Mouse (Mus musculus) heart, embryonic 10.5 days (tissue): ENCODE results near the gene Tph2. TPM values are rescaled to one million over a fixed set of nuclear protein-coding genes. Genes with fewer than 3 reads are reported as not detected.

Source experiments
- DNase-seq: peaks from one replicate; pipeline ENCODE4 v3.0.0-alpha.2; 2017; ENCODE audit warnings: low spot score
- H3K27ac ChIP-seq: fragments of 300-500 bp; sonication (generic); 2 replicates; pipeline ENCODE4 v1.5.1; 2016; ENCODE audit warnings: mild to moderate bottlenecking
- H3K27me3 ChIP-seq: fragments of 300-500 bp; sonication (generic); 2 replicates; pipeline ENCODE4 v1.6.1; 2016; ENCODE audit warnings: mild to moderate bottlenecking; ENCODE audit not compliant: poor library complexity, insufficient read depth, severe bottlenecking
- H3K36me3 ChIP-seq: fragments of 300-500 bp; sonication (generic); 2 replicates; pipeline ENCODE4 v1.6.1; 2016; ENCODE audit warnings: mild to moderate bottlenecking, moderate library complexity
- H3K4me1 ChIP-seq: fragments of 300-500 bp; sonication (generic); 2 replicates; pipeline ENCODE4 v1.6.1; 2016; ENCODE audit warnings: mild to moderate bottlenecking
- H3K4me3 ChIP-seq: fragments of 300-500 bp; sonication (generic); 2 replicates; pipeline ENCODE4 v1.5.1; 2016; ENCODE audit warnings: mild to moderate bottlenecking, moderate library complexity
- H3K9me3 ChIP-seq: fragments of 300-500 bp; sonication (generic); 2 replicates; pipeline ENCODE4 v1.6.1; 2016; ENCODE audit warnings: mild to moderate bottlenecking, moderate library complexity
- WGBS: fragments of 180-500 bp; shearing (Covaris S2); methylation state at CpG from one replicate; pipeline ENCODE4 v1.1.7; 2016; 5-methylcytosine and 5-hydroxymethylcytosine counted together
- polyA plus RNA-seq: library from polyadenylated mRNA; unstranded; fragments of >200 nt; fragmentation: Nextera tagmentation; extraction: Ambion mirVana; gene quantifications from 2 replicates; pipeline ENCODE4 v1.2.1, GENCODE M21; 2016

Tph2 gene
- polyA plus RNA-seq, 1 experiment from 2014 or later, result not detected

GRCm38 (mm10) chr10:115048565-115048964 is 136.3 kb downstream of the Tph2 start:
- no peaks in the 10 kb centered on the region for H3K4me1 ChIP-seq
- H3K27ac ChIP-seq, result no peak overlapping the region
- H3K9me3 ChIP-seq, result no peaks in the 10 kb centered on the region
- H3K4me3 ChIP-seq, result no peak overlapping the region
- 74% methylated on average over 2 of the region's 2 CpGs for WGBS
- no peak for DNase-seq
- H3K27me3 ChIP-seq, result no peaks in the 10 kb centered on the region
- H3K36me3 ChIP-seq, result no peaks in the 10 kb centered on the region

GRCm38 (mm10) chr10:115035748-115036147 is 149.1 kb downstream of the Tph2 start:
- no peak for DNase-seq
- no peaks in the 10 kb centered on the region for H3K27me3 ChIP-seq
- 81% methylated on average over 9 of the region's 9 CpGs for WGBS
- no peak overlapping the region for H3K4me3 ChIP-seq
- no peak overlapping the region for H3K27ac ChIP-seq
- H3K4me1 ChIP-seq, result no peaks in the 10 kb centered on the region
- H3K36me3 ChIP-seq, result no peaks in the 10 kb centered on the region
- no peaks in the 10 kb centered on the region for H3K9me3 ChIP-seq

Other genes starting within 250 kb of the Tph2 start
- 46.7 and 50.8 TPM in 2 replicates for gene Tbc1d15, start 66.4 kb upstream of the Tph2 start, polyA plus RNA-seq
- 3.4 and 3.6 TPM in 2 replicates for gene Rab21, start 130.6 kb upstream of the Tph2 start, polyA plus RNA-seq
- 24.1 and 25.9 TPM in 2 replicates for gene Tmem19, start 177.5 kb upstream of the Tph2 start, polyA plus RNA-seq
- gene Thap2, start 199.4 kb upstream of the Tph2 start, polyA plus RNA-seq, result 16.7 and 18.1 TPM in 2 replicates
- gene Zfc3h1, start 199.9 kb upstream of the Tph2 start, polyA plus RNA-seq, result 14.5 and 19.5 TPM in 2 replicates